Mouse (Mus musculus): ENCODE data around the gene Mtnr1b. TPM values are rescaled to one million over a fixed set of nuclear protein-coding genes. Genes with fewer than 3 reads are reported as not detected.
"Not testable (repeated sequence)": the region's sequence is repeated elsewhere in the genome, so short reads cannot be mapped to it uniquely, and the experiment has no call there.

Mtnr1b gene
- polyA plus RNA-seq, 1 experiment = not detected

DNA sequence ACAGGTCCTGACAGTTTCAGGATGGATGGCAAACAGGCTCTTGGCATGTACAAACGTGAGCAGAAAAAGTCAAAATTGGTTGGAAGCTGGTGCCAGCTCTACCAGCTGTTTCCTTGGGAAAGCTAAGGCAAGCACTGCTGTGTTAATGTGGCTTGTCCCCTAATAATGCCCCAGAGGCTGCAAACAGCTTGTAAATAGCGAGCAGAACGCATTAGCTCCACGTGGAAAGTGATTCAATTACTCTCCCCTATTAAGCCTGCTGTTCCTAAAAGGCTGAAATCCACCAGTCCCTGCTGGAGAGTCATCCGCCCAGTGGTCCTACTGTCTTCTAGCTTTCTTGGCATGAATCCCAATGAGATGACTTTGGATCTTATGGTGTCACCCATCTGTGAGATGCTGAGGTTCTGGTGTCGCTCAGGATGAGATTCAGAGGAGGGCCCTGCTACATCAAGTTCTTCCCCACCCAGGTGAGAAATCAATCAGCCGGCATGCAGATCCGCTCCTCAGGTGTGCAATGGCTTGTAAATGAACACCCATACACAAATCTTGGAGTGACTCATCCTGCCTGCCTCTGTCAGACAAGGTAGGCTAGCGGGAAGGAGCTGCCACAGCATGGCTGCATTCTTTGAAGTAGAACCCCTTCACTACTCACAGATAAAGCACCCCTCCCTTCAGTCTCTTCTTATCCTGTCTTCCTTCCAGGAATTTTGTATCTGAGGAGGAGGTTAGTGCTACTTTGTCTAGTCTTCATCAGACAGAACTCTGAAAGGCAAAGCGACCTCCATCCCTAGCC is 7.9 kb downstream of the Mtnr1b start:
- no peak overlapping the region for H3ac ChIP-seq (ENCODE audit: control insufficient read depth, insufficient read length)
- H3K4me2 ChIP-seq (ENCODE audit: low read depth) = no peak overlapping the region
- H3K79me2 ChIP-seq (ENCODE audit: control insufficient read depth, insufficient read depth) = no peaks in the 10 kb centered on the region
- H3K36me3 ChIP-seq (ENCODE audit: control insufficient read depth, insufficient read depth) = no peaks in the 10 kb centered on the region
- H3K27me3 ChIP-seq (ENCODE audit: control insufficient read depth, insufficient read depth, insufficient read length) = no peaks in the 10 kb centered on the region
- no peak overlapping the region for H3K4me3 ChIP-seq
- TF ChIP-seq SRF (IDR thresholded peaks at IDR 0.05; ENCODE audit: control insufficient read depth, insufficient read length, low read depth) = no peak

DNA sequence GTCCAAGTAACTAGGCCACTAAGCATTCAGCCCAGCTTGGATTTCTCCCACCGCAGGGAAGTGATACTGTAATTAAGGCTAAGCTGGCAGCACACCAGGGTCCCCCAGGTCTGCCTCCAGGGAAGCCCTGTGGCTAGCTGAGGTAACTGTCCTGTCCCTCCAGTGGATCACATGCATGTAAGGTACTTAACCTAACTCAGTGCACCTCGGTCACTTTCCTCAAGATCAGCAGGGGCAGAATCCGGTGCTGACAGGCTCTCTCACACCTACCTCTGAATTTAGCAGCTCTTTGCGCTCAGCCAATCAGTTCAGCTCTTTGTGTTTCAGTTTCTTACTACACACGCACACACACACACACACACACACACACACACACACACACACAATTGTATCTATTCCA is 13.0 kb downstream of the Mtnr1b start:
- no peaks in the 10 kb centered on the region for H3K36me3 ChIP-seq (ENCODE audit: control insufficient read depth, insufficient read depth)
- no peaks in the 10 kb centered on the region for H3K79me2 ChIP-seq (ENCODE audit: control insufficient read depth, insufficient read depth)
- TF ChIP-seq MAX (IDR thresholded peaks at IDR 0.05; ENCODE audit: low read depth) (no peak), MYOG (IDR thresholded peaks at IDR 0.05; ENCODE audit: control insufficient read depth in 1 of 3, insufficient read depth in 1 of 3, insufficient read length in 2 of 3, low read depth in 2 of 3) (no peak), CEBPB (IDR thresholded peaks at IDR 0.05; ENCODE audit: insufficient read depth, poor library complexity, severe bottlenecking) (no peak), MYOD1 (IDR thresholded peaks at IDR 0.05; ENCODE audit: control insufficient read depth in 1 of 3, insufficient read length in 2 of 3, low read depth in 2 of 3) (no peak), TCF12 (IDR thresholded peaks at IDR 0.05; ENCODE audit: insufficient read depth, poor library complexity, severe bottlenecking) (no peak), POLR2AphosphoS2 (IDR thresholded peaks at IDR 0.05; ENCODE audit: insufficient read length, low read depth) (no peak), REST (IDR thresholded peaks at IDR 0.05; ENCODE audit: insufficient read depth, insufficient read length) (no peak), POLR2A (IDR thresholded peaks at IDR 0.05; ENCODE audit: insufficient read length, low read depth) (no peak), E2F4 (IDR thresholded peaks at IDR 0.05; ENCODE audit: insufficient read depth) (no peak)
- H3K27me3 ChIP-seq (ENCODE audit: control insufficient read depth, insufficient read depth, insufficient read length) = no peaks in the 10 kb centered on the region
- H3ac ChIP-seq (ENCODE audit: control insufficient read depth, insufficient read length) = no peak overlapping the region
- H3K4me2 ChIP-seq (ENCODE audit: low read depth) = no peak overlapping the region
- no peak overlapping the region for H3K4me3 ChIP-seq

DNA sequence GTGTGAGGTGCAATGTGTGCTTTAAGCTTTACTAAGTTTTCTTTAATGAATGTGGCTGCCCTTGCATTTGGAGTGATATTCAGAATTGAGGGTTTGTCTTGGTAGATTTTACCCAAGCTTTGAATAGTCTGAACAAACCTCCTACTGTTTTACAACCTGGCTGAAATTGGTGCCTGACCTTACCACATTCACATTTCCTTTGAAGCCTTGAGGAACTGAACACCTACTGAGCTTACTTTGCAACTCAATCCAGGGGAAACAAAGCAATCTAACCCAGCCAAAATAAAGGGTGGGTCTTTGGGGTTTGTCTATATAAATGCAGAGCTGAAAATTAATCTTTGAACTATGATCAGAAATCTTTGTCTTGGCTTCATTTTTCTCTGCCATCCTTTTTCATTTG is 23.6 kb downstream of the Mtnr1b start:
- no peaks in the 10 kb centered on the region for H3K27me3 ChIP-seq (ENCODE audit: control insufficient read depth, insufficient read depth, insufficient read length)
- TF ChIP-seq E2F4 (IDR thresholded peaks at IDR 0.05; ENCODE audit: insufficient read depth) (no peak), POLR2A (IDR thresholded peaks at IDR 0.05; ENCODE audit: insufficient read length, low read depth) (no peak), MYOD1 (IDR thresholded peaks at IDR 0.05; ENCODE audit: control insufficient read depth in 1 of 3, insufficient read length in 2 of 3, low read depth in 2 of 3) (no peak), TCF12 (IDR thresholded peaks at IDR 0.05; ENCODE audit: insufficient read depth, poor library complexity, severe bottlenecking) (no peak), MYOG (IDR thresholded peaks at IDR 0.05; ENCODE audit: control insufficient read depth in 1 of 3, insufficient read depth in 1 of 3, insufficient read length in 2 of 3, low read depth in 2 of 3) (no peak), TCF3 (IDR thresholded peaks at IDR 0.05; ENCODE audit: insufficient read length, low read depth) (no peak), CEBPB (IDR thresholded peaks at IDR 0.05; ENCODE audit: insufficient read depth, poor library complexity, severe bottlenecking) (no peak), SRF (IDR thresholded peaks at IDR 0.05; ENCODE audit: control insufficient read depth, insufficient read length, low read depth) (no peak)
- no peaks in the 10 kb centered on the region for H3K79me2 ChIP-seq (ENCODE audit: control insufficient read depth, insufficient read depth)
- no peak overlapping the region for H3K4me2 ChIP-seq (ENCODE audit: low read depth)
- no peak overlapping the region for H3K4me3 ChIP-seq
- no peak overlapping the region for H3ac ChIP-seq (ENCODE audit: control insufficient read depth, insufficient read length)
- no peaks in the 10 kb centered on the region for H3K36me3 ChIP-seq (ENCODE audit: control insufficient read depth, insufficient read depth)

DNA sequence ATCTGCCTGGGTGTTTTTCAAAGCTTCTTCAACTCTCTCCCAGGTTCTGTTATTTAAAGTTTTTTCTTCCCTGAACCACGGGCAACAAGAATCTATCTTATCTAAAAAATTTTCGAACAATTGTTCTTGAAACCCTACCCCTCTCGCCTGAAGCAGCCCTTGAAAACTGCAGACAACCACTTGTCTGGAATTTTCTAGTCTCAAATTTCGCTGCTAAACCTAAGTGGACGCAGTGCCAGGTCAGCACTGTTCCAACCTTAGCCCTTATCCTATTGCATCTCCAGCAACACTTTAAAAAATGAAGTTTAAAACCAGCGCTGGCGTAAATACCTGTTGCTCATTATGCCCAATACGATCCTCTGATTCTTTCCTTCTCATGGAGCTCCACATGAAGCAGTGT is 29.0 kb downstream of the Mtnr1b start:
- no peak overlapping the region for H3ac ChIP-seq (ENCODE audit: control insufficient read depth, insufficient read length)
- TF ChIP-seq TCF12 (IDR thresholded peaks at IDR 0.05; ENCODE audit: insufficient read depth, poor library complexity, severe bottlenecking) (no peak), SRF (IDR thresholded peaks at IDR 0.05; ENCODE audit: control insufficient read depth, insufficient read length, low read depth) (no peak), TCF3 (IDR thresholded peaks at IDR 0.05; ENCODE audit: insufficient read length, low read depth) (no peak), MYOD1 (IDR thresholded peaks at IDR 0.05; ENCODE audit: control insufficient read depth in 1 of 3, insufficient read length in 2 of 3, low read depth in 2 of 3) (no peak), REST (IDR thresholded peaks at IDR 0.05; ENCODE audit: insufficient read depth, insufficient read length) (no peak), POLR2AphosphoS2 (IDR thresholded peaks at IDR 0.05; ENCODE audit: insufficient read length, low read depth) (no peak), POLR2A (IDR thresholded peaks at IDR 0.05; ENCODE audit: insufficient read length, low read depth) (no peak), MAX (IDR thresholded peaks at IDR 0.05; ENCODE audit: low read depth) (no peak), MYOG (IDR thresholded peaks at IDR 0.05; ENCODE audit: control insufficient read depth in 1 of 3, insufficient read depth in 1 of 3, insufficient read length in 2 of 3, low read depth in 2 of 3) (no peak), E2F4 (IDR thresholded peaks at IDR 0.05; ENCODE audit: insufficient read depth) (no peak), CEBPB (IDR thresholded peaks at IDR 0.05; ENCODE audit: insufficient read depth, poor library complexity, severe bottlenecking) (no peak), USF1 (IDR thresholded peaks at IDR 0.05; ENCODE audit: low read depth) (no peak)
- no peak overlapping the region for H3K4me2 ChIP-seq (ENCODE audit: low read depth)
- H3K4me3 ChIP-seq = no peak overlapping the region
- no peaks in the 10 kb centered on the region for H3K79me2 ChIP-seq (ENCODE audit: control insufficient read depth, insufficient read depth)
- no peaks in the 10 kb centered on the region for H3K36me3 ChIP-seq (ENCODE audit: control insufficient read depth, insufficient read depth)
- no peaks in the 10 kb centered on the region for H3K27me3 ChIP-seq (ENCODE audit: control insufficient read depth, insufficient read depth, insufficient read length)

DNA sequence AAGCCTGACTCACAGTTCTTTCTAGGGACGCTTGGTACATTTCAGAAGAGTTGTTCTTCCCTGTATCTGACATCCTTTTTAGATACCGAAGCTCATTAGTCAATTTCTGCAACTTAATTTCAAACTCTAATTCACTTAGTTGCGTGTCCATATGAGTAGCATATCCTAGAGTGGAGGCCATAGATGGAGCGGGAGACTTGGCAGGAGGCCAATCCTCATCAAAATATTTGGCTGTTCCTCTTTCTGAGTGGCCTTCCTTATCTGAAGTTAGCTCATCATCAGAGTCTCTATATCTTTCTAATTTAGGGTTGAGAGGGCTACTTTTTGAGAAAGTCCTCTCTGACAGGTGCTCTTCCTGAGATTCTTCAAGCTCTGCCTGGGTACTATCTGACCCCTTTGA is 29.4 kb downstream of the Mtnr1b start:
- H3K36me3 ChIP-seq (ENCODE audit: control insufficient read depth, insufficient read depth); H3K79me2 ChIP-seq (ENCODE audit: control insufficient read depth, insufficient read depth); H3K4me3 ChIP-seq; H3K4me2 ChIP-seq (ENCODE audit: low read depth); H3K27me3 ChIP-seq (ENCODE audit: control insufficient read depth, insufficient read depth, insufficient read length); H3ac ChIP-seq (ENCODE audit: control insufficient read depth, insufficient read length): not testable (repeated sequence)

Measured in myocyte (in vitro differentiated cells).